ENCODE assay signal across 27 mouse cellular contexts in the genomic region with DNA sequence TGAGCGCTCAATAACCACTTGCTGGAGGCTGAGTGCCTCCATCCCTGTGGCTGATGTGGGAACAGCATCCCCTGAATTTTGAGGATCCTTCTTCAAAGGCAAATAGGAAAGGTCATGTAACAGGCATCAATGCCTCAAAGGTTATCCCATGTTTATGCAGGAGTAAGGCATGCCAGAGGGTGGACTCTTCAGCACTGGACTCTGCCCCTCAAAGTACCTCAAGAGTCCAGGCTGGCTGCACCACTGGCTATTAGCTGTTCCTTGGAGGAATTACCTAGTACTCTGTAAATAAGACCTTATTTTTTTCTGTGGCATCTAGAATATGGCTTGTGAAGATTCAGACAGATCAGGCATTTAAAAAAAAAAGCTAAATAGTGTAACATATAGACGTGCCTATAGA.
A peak's percentile ranks its signal among the peaks of the same experiment; 100 is the strongest.
DNase-seq lines count a peak whose midpoint lies in the region; ATAC-seq lines count a peak whose summit lies in the region.
"Had no signal": no experiment of that assay in that cellular context is flagged by ENCODE, and none has a peak within 500 bp of the region (broad histone marks: within the 10 kb centered on the region; RNA-seq: fewer than 3 reads in every experiment).

No protein-coding gene starts in this region.

- ATAC-seq in kidney, embryonic 16.5 days (ENCODE audit: low FRiP score, low TSS enrichment), result no peak
- no peak for ATAC-seq in midbrain, embryonic 11.5 days (ENCODE audit: low FRiP score)
- no peak for ATAC-seq in midbrain, embryonic 14.5 days (ENCODE audit: low FRiP score, low TSS enrichment)
- ATAC-seq: activated CD4-positive, CD25-positive, alpha-beta regulatory T cell, adult 4 months; forebrain, embryonic 15.5 days had no signal

- H3K4me1 ChIP-seq in kidney, embryonic 16.5 days (ENCODE audit: insufficient read depth, low read length), result no peaks in the 10 kb centered on the region
- no peaks in the 10 kb centered on the region for H3K4me1 ChIP-seq in midbrain, embryonic 11.5 days (ENCODE audit: control insufficient read depth, insufficient read depth, low read length)
- H3K4me1 ChIP-seq in midbrain, embryonic 14.5 days (ENCODE audit: control insufficient read depth, insufficient read depth, low read length), result no peaks in the 10 kb centered on the region
- H3K4me1 ChIP-seq: embryonic facial prominence, embryonic 13.5 days; forebrain, embryonic 12.5 days; forebrain, embryonic 15.5 days had no signal

- no peaks in the 10 kb centered on the region for H3K27me3 ChIP-seq in kidney, embryonic 16.5 days (ENCODE audit: insufficient read depth, low read length)
- H3K27me3 ChIP-seq in midbrain, embryonic 11.5 days (ENCODE audit: control insufficient read depth, insufficient read depth, low read length), result no peaks in the 10 kb centered on the region
- no peaks in the 10 kb centered on the region for H3K27me3 ChIP-seq in midbrain, embryonic 14.5 days (ENCODE audit: control insufficient read depth, insufficient read depth, low read length)
- H3K27me3 ChIP-seq: embryonic facial prominence, embryonic 13.5 days; forebrain, embryonic 12.5 days; forebrain, embryonic 15.5 days; heart, embryonic 13.5 days had no signal

- peaks cover 3% of the 10 kb centered on the region; the same call in 1 of the 2 replicates for H3K36me3 ChIP-seq in kidney, embryonic 16.5 days (ENCODE audit: insufficient read depth, low read length)
- H3K36me3 ChIP-seq in midbrain, embryonic 11.5 days (ENCODE audit: control insufficient read depth, insufficient read depth, low read length), result no peaks in the 10 kb centered on the region
- H3K36me3 ChIP-seq in midbrain, embryonic 14.5 days (ENCODE audit: control insufficient read depth, insufficient read depth, low read length), result no peaks in the 10 kb centered on the region
- H3K36me3 ChIP-seq: embryonic facial prominence, embryonic 10.5 days; forebrain, embryonic 12.5 days; forebrain, embryonic 15.5 days; heart, embryonic 10.5 days; heart, embryonic 13.5 days had no signal

- H3K4me3 ChIP-seq in kidney, embryonic 16.5 days (ENCODE audit: low read length), result no peak overlapping the region
- no peak overlapping the region for H3K4me3 ChIP-seq in midbrain, embryonic 11.5 days (ENCODE audit: low read depth, low read length)
- H3K4me3 ChIP-seq in midbrain, embryonic 14.5 days (replicated peaks; ENCODE audit: low read depth, low read length), result no peak overlapping the region
- H3K4me3 ChIP-seq: embryonic facial prominence, embryonic 10.5 days; embryonic facial prominence, embryonic 13.5 days; erythroblast, embryonic 14.5 days; forebrain, embryonic 12.5 days; forebrain, embryonic 15.5 days; heart, adult 2 months; heart, embryonic 10.5 days; heart, embryonic 13.5 days had no signal

- no peak overlapping the region for H3K9ac ChIP-seq in kidney, embryonic 16.5 days (replicated peaks; ENCODE audit: low read length)
- no peak overlapping the region for H3K9ac ChIP-seq in midbrain, embryonic 11.5 days (ENCODE audit: low read length)
- H3K9ac ChIP-seq in midbrain, embryonic 14.5 days (replicated peaks; ENCODE audit: low read length), result no peak overlapping the region
- H3K9ac ChIP-seq: embryonic facial prominence, embryonic 13.5 days; forebrain, embryonic 12.5 days; forebrain, embryonic 15.5 days; heart, embryonic 13.5 days; hindbrain, embryonic 14.5 days had no signal

- WGBS in kidney, embryonic 16.5 days, result 95% methylated on average over 2 of the region's 2 CpGs
- 95% methylated on average over 2 of the region's 2 CpGs for WGBS in midbrain, embryonic 11.5 days
- WGBS in midbrain, embryonic 14.5 days, result 96% methylated on average over 2 of the region's 2 CpGs

- H3K27ac ChIP-seq in kidney, embryonic 16.5 days (ENCODE audit: low read length), result no peak overlapping the region
- H3K27ac ChIP-seq in midbrain, embryonic 11.5 days (ENCODE audit: low read depth, low read length), result no peak overlapping the region
- no peak overlapping the region for H3K27ac ChIP-seq in midbrain, embryonic 14.5 days (replicated peaks; ENCODE audit: low read depth, low read length)
- H3K27ac ChIP-seq: embryonic facial prominence, embryonic 10.5 days; embryonic facial prominence, embryonic 13.5 days; forebrain, embryonic 12.5 days; forebrain, embryonic 15.5 days; heart, adult 2 months; heart, embryonic 10.5 days; heart, embryonic 13.5 days; hindbrain, embryonic 14.5 days had no signal

- peak; percentile 58 for DNase-seq in kidney, adult 11 months
- no peak for DNase-seq in kidney, postnatal 4 days
- DNase-seq in kidney, adult 9 months, result peak; percentile 27
- DNase-seq in midbrain, embryonic 11.5 days (ENCODE audit: low spot score, missing footprints), result peak; percentile 60
- no peak for DNase-seq in midbrain, embryonic 14.5 days
- DNase-seq: adrenal gland, adult 8-10 months; adrenal gland, postnatal 25 days; cerebellum, adult 11-12 months; cerebellum, adult 8-10 months; cerebellum, postnatal 10 days; cerebellum, postnatal 36 days; embryo, embryonic 11 days; gastrocnemius, postnatal 10 days; gastrocnemius, postnatal 36 days; heart, adult 2 months; heart, postnatal 14 days; heart, postnatal 4 days had no signal

- H3K4me2 ChIP-seq in kidney, embryonic 16.5 days (replicated peaks; ENCODE audit: low read depth, low read length), result no peak overlapping the region
- H3K4me2 ChIP-seq in midbrain, embryonic 11.5 days, result no peak overlapping the region
- H3K4me2 ChIP-seq in midbrain, embryonic 14.5 days (ENCODE audit: low read length), result no peak overlapping the region
- H3K4me2 ChIP-seq: embryonic facial prominence, embryonic 13.5 days; forebrain, embryonic 12.5 days; forebrain, embryonic 15.5 days; heart, embryonic 13.5 days; hindbrain, embryonic 14.5 days had no signal

- no peaks in the 10 kb centered on the region for H3K9me3 ChIP-seq in kidney, embryonic 16.5 days (ENCODE audit: low read length)
- H3K9me3 ChIP-seq in midbrain, embryonic 11.5 days (ENCODE audit: control insufficient read depth, low read length), result no peaks in the 10 kb centered on the region
- no peaks in the 10 kb centered on the region for H3K9me3 ChIP-seq in midbrain, embryonic 14.5 days (ENCODE audit: control insufficient read depth, low read length)
- H3K9me3 ChIP-seq: embryonic facial prominence, embryonic 10.5 days; embryonic facial prominence, embryonic 13.5 days; forebrain, embryonic 12.5 days; forebrain, embryonic 15.5 days; heart, embryonic 10.5 days; heart, embryonic 13.5 days had no signal

Comparison
In these comparisons a context has a peak if more than half of its experiments do, and no peak if none do; other contexts are left out.
1. DNase-seq: peak in kidney, adult 11 months (single experiment), kidney, adult 9 months (single experiment) and midbrain, embryonic 11.5 days (single experiment); none in kidney, postnatal 4 days (0 of 2) and midbrain, embryonic 14.5 days (single experiment).